Mouse (Mus musculus) ES-E14 (cell line): ENCODE results near the gene Lhpp. TPM values are rescaled to one million over a fixed set of nuclear protein-coding genes. Genes with fewer than 3 reads are reported as not detected.

Source experiments
- DNase-seq: peaks from one replicate; pipeline ENCODE4 v3.0.0-alpha.2; 2013; ENCODE audit warnings: low read depth, low spot score
- H3K27ac ChIP-seq: 2 replicates; pipeline ENCODE4 v1.5.1; 2012; ENCODE audit warnings: low read depth, mild to moderate bottlenecking, low read length, moderate library complexity, mixed read lengths; ENCODE audit not compliant: poor library complexity, insufficient read depth, severe bottlenecking
- H3K36me3 ChIP-seq: 2 replicates; pipeline ENCODE4 v1.6.1; 2012; ENCODE audit warnings: mild to moderate bottlenecking, low read length, moderate library complexity, mixed read lengths; ENCODE audit not compliant: control insufficient read depth, poor library complexity, insufficient read depth, severe bottlenecking
- H3K4me1 ChIP-seq, 2 experiments: fragments of 150-350 bp in 1 of 2; sonication (generic) in 1 of 2; 2 replicates each; pipeline ENCODE4 v1.6.1; 2012; ENCODE audit warnings: low read length in 2 of 2, mild to moderate bottlenecking in 1 of 2, mixed read lengths in 1 of 2; ENCODE audit not compliant: control insufficient read depth in 2 of 2, insufficient read depth in 2 of 2, poor library complexity in 1 of 2
- H3K4me3 ChIP-seq, 2 experiments: fragments of 150-350 bp in 1 of 2; sonication (generic) in 1 of 2; 2 replicates each; pipeline ENCODE4 v1.5.1; 2012; ENCODE audit warnings: low read length in 2 of 2, low read depth in 1 of 2, mild to moderate bottlenecking in 1 of 2, mixed read lengths in 1 of 2; ENCODE audit not compliant: insufficient read depth in 1 of 2, poor library complexity in 1 of 2, severe bottlenecking in 1 of 2
- H3K9ac ChIP-seq: 2 replicates; pipeline ENCODE4 v1.6.1; 2012; ENCODE audit warnings: low read depth, mild to moderate bottlenecking, low read length, mixed read lengths; ENCODE audit not compliant: poor library complexity, insufficient read depth, severe bottlenecking
- H3K9me3 ChIP-seq: fragments of 150-350 bp; sonication (generic); 2 replicates; pipeline ENCODE4 v1.6.1; 2012; ENCODE audit warnings: low read depth, mild to moderate bottlenecking, low read length; ENCODE audit not compliant: control insufficient read depth, insufficient read depth
- CHD2 ChIP-seq: IDR thresholded peaks from 2 replicates; pipeline ENCODE4 v1.6.1; 2014; ENCODE audit warnings: mild to moderate bottlenecking, low read depth, low read length, inconsistent platforms
- HCFC1 ChIP-seq: IDR thresholded peaks from 2 replicates; pipeline ENCODE4 v1.6.1; 2012; ENCODE audit warnings: low read length, inconsistent platforms, borderline replicate concordance; ENCODE audit not compliant: insufficient read depth
- MAFK ChIP-seq: IDR thresholded peaks from 2 replicates; pipeline ENCODE4 v1.6.1; 2014; ENCODE audit warnings: mild to moderate bottlenecking, low read depth, low read length, inconsistent platforms; ENCODE audit not compliant: insufficient read depth
- ZC3H11A ChIP-seq: IDR thresholded peaks from 2 replicates; pipeline ENCODE4 v1.6.1; 2012; ENCODE audit warnings: low read depth, mild to moderate bottlenecking, inconsistent platforms, low read length, borderline replicate concordance
- ZNF384 ChIP-seq: IDR thresholded peaks from 2 replicates; pipeline ENCODE4 v1.6.1; 2012; ENCODE audit warnings: low read depth, low read length, inconsistent platforms
- in situ Hi-C, 2 experiments: fragments of 600-800 bp; cut with MboI; formaldehyde crosslinking; loops; one replicate each; pipeline ENCODE4 v1.15.1; 2025; ENCODE audit warnings: low sequenced_read_pairs in 2 of 2, inconsistent platforms in 1 of 2; ENCODE audit not compliant: unreplicated experiment in 2 of 2
- total RNA-seq: library from RNA; depleted of rRNA; stranded (reverse); fragments of 300-350 nt; gene quantifications from 2 replicates; pipeline ENCODE4 v1.2.3, GENCODE M21; 2012

Lhpp gene
- total RNA-seq, 1 experiment, result 11.9 TPM

DNA sequence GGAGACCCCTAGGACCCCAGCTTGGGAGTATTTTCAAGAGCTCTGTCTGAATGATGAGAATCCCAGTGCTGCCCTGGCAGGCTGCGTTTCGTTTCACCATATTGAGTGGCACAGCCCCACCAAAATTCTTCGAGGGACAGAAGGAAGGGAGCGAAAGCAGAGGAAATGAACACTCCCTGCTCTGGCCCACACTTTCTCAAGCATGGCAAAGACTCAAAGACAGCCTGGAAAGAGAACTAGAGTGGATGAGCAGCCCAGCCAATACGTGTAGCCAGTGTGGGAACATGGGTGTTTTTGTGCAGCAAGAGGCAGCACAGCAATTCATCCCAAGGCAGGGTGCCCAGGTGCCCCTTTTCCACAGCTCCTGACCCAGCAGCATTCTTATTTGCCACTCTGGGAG is 132.5 kb downstream of the Lhpp start:
- no peaks in the 10 kb centered on the region for H3K36me3 ChIP-seq
- no peak overlapping the region for H3K4me3 ChIP-seq
- no peak for TF ChIP-seq ZNF384
- TF ChIP-seq ZC3H11A, result no peak
- TF ChIP-seq CHD2, result no peak
- TF ChIP-seq HCFC1, result no peak
- TF ChIP-seq MAFK, result no peak
- peaks cover 0 to 5% of the 10 kb centered on the region in 2 experiments; a peak in 1 of 4 replicates for H3K4me1 ChIP-seq
- in situ Hi-C loops, result no loop called here
- H3K9me3 ChIP-seq, result no peaks in the 10 kb centered on the region
- H3K27ac ChIP-seq, result no peak overlapping the region
- DNase-seq, result no peak
- no peak overlapping the region for H3K9ac ChIP-seq

DNA sequence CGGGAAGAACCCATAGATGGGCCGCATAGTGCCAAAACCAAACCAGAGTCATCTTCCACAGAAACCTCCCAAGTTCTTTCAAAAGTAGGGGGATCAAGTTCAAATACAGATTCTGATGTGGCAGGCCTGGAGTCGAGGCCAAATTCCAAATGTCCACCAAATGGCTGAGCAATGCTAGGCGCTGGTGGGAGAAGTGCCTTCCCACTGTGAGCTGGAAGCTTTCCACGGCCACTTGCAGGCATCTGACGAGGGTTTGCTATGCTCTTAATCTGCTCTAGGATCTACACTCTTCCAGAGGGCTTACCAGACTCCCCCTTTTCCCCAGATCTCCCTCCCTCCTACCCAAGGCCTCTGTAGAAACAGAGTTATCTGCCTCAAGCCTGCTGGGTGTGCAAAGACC is 136.7 kb downstream of the Lhpp start:
- in situ Hi-C loops, result no loop called here
- Histone ChIP-seq H3K9me3 (no peaks in the 10 kb centered on the region), H3K4me3 (no peak overlapping the region), H3K36me3 (no peaks in the 10 kb centered on the region), H3K4me1 (no peaks in the 10 kb centered on the region), H3K27ac (no peak overlapping the region), H3K9ac (no peak overlapping the region)
- no peak for DNase-seq
- TF ChIP-seq MAFK (no peak), ZC3H11A (no peak), ZNF384 (no peak), CHD2 (no peak), HCFC1 (no peak)

DNA sequence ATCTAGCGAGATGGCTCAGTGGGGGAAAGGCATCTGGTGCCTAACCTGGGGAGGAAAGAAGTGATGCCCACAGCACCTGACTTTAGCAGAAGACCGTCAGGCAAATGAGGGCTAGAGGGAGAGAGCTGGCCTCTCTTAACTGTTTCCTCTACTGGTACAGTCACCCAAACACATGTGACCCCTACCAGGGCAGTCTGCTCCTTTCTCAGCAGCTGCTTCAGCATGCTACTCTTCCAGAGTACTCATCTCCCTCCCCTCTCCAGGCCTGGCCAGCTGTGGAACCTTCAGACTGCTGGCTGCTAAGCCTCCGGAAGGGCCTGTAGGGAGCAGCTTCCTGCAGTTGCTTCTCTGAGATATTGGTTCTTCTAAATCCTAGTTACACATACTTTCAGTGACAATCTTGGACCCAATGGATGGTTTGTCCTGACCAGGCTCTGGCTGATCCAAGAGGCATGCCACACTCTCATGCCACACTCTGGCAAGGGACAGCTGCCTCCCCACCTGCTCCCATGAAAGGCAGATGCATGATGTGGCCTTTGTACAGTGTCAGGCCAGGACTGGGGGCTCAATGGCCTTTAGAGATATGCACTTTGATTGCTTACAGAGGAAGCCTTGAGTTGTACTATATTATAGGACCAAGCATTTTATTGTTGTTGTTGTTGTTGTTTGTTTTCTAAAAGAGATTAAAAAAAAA is 137.8 kb downstream of the Lhpp start:
- no peak for DNase-seq
- H3K4me1 ChIP-seq, result no peaks in the 10 kb centered on the region

DNA sequence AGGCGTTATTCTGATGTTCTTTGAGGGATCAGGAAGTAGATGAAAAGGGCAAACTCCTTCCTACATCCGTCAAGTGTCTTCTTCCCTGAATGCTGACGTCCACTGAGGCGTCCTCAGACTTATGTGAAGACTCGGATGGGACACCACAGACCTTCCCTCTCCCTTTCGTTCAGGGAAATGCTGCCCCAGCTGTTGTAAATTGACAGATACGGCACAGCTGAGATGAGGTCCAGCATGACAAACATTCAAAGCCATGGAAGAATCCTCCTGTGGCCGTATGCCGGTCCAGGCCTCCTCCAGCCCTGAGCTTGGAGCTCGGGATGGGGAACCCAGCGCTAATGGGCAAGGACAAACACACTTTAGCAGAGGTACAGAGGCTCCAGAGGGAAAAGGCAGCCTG is 139.1 kb downstream of the Lhpp start:
- Histone ChIP-seq H3K9ac (no peak overlapping the region), H3K27ac (no peak overlapping the region), H3K4me1 (no peaks in the 10 kb centered on the region), H3K9me3 (no peaks in the 10 kb centered on the region), H3K4me3 (no peak overlapping the region), H3K36me3 (no peaks in the 10 kb centered on the region)
- TF ChIP-seq HCFC1, result no peak
- TF ChIP-seq ZNF384, result no peak
- TF ChIP-seq MAFK, result no peak
- no peak for TF ChIP-seq CHD2
- TF ChIP-seq ZC3H11A, result no peak
- no peak for DNase-seq
- in situ Hi-C loops, result no loop called here

More for the DNA sequence above, 137.8 kb downstream of the Lhpp start:
- no peak overlapping the region for H3K4me3 ChIP-seq
- no peak overlapping the region for H3K9ac ChIP-seq
- H3K9me3 ChIP-seq, result no peaks in the 10 kb centered on the region
- H3K27ac ChIP-seq, result no peak overlapping the region
- no peaks in the 10 kb centered on the region for H3K36me3 ChIP-seq
- no peak for TF ChIP-seq ZNF384
- no peak for TF ChIP-seq ZC3H11A
- TF ChIP-seq CHD2, result no peak
- TF ChIP-seq HCFC1, result no peak
- no peak for TF ChIP-seq MAFK
- in situ Hi-C loops, result no loop called here

DNA sequence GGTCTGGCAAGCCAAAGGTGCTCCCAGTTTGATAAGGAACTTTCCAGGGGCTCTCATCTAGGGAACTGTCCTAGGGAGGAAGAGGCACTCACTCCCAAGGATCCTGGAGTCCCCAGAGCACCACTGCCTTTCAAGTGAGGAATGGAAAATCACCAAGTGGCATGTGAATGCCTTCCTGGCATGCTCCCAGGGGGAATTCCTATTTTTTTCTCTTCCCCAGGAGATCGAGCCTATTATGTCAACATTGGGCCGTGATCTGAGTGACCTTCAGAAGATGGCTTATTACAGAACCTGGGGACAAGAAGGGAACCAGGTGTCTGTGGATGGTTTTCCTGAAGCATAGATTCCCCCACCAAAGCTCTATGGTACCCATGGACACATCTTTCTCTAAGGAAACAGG is 141.3 kb downstream of the Lhpp start:
- in situ Hi-C loops, result no loop called here
- no peaks in the 10 kb centered on the region for H3K9me3 ChIP-seq
- no peak overlapping the region for H3K9ac ChIP-seq
- H3K4me3 ChIP-seq, result no peak overlapping the region
- H3K27ac ChIP-seq, result no peak overlapping the region
- DNase-seq, result no peak
- no peaks in the 10 kb centered on the region for H3K36me3 ChIP-seq
- TF ChIP-seq HCFC1 (no peak), ZC3H11A (no peak), MAFK (no peak), CHD2 (no peak), ZNF384 (no peak)
- H3K4me1 ChIP-seq, result no peaks in the 10 kb centered on the region
